Mouse (Mus musculus) left cerebral cortex, postnatal 4 days (tissue): ENCODE data around the gene AI182371. TPM values are rescaled to one million over a fixed set of nuclear protein-coding genes. Genes with fewer than 3 reads are reported as not detected.
A peak's percentile ranks its signal among the peaks of the same experiment; 100 is the strongest.

Experiments
- DNase-seq: peaks from one replicate; pipeline ENCODE4 v3.0.0-alpha.2; 2022
- intact Hi-C: fragments of 180-260 bp; cut with DNase I; formaldehyde crosslinking; loops from one replicate; pipeline ENCODE4 v1.15.1; 2025
- total RNA-seq, 2 experiments: library from RNA; stranded (reverse); gene quantifications; 2 replicates each; pipeline ENCODE4 v1.2.3; 2021

The AI182371 gene
- under 1 TPM in 1 of 2 experiments, not detected in 1; 0.48 TPM for total RNA-seq

DNA sequence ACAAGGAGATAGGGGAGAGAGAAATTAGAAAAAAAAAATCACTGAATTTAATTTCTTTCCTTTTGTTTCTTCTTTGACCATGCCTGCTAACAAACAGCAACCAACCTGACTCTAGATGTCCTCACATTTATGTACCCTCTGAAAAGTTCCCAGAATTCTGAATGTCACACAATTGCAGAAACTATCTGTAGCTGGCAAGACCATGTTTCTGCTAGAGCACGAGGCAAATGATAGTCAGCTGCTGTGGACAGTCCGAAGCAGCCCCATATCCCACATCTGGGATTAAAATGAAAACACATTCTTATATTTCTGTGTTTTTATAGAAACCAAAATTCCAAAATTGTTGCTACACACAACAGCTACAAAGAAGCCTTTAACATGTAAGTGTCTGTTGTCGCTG, at the start of gene AI182371:
Gene AI182371, minus strand, starts transcription at position 101 of the 400 bp plus-strand sequence.
- DNase-seq: no peak
- intact Hi-C loops: loop anchor here (10.0 kb wide), 2 partner anchors 187 to 227 kb away; partner anchors contain the start of genes Cutal, Phf19 and Psmd5

- intact Hi-C loops: no loop called here
- no peak for DNase-seq
Measured at GRCm38 (mm10) chr2:35148806-35149205, 47.5 kb upstream of the AI182371 start.

DNA sequence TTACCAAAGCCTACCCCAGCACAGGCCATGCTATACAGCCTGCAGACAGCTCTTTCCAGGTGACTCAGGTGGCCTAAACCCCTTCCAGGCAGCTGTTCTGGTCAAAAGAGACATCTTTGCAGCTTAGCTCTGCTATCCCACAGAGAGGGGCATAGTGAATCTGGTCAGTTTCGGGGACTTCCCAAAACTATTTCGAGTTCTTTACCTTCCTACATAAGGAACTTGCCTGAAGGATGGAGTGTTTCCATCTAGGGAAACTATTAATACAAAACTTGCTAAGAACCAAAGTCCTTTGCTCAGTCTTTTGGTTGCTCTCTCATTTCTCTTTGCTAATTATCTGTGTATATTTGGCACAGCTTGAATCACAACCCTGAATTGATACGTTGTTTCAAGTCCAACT, 40.3 kb upstream of the AI182371 start:
- DNase-seq: no peak
- intact Hi-C loops: no loop called here

DNA sequence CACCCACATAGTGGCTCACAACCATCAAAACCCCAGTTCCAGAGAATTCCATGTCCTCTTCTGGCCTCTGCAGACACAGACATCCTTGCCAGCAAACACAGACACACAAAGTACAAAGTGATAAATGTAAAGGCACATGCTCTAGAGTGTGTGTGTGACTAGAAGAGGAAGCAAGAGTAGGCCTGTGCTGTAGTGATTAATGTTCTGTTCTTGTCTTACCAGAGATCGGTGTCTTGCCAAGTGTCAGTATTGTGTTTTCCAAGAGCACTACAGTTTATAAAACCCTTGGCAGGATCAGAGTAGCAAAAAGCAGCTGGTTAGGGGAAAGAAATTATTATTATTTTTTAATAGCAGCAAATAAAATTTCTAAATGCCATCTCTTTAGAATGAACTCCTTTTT, 37.2 kb upstream of the AI182371 start:
- intact Hi-C loops: loop anchor here (10.0 kb wide), 1 partner anchor 284 kb away; no protein-coding TSS in a partner anchor
- DNase-seq: no peak

- intact Hi-C loops: loop anchor here (10.0 kb wide), 1 partner anchor 279 kb away; no protein-coding TSS in a partner anchor
- DNase-seq: no peak
Measured at GRCm38 (mm10) chr2:35133891-35134290, 32.5 kb upstream of the AI182371 start.

DNA sequence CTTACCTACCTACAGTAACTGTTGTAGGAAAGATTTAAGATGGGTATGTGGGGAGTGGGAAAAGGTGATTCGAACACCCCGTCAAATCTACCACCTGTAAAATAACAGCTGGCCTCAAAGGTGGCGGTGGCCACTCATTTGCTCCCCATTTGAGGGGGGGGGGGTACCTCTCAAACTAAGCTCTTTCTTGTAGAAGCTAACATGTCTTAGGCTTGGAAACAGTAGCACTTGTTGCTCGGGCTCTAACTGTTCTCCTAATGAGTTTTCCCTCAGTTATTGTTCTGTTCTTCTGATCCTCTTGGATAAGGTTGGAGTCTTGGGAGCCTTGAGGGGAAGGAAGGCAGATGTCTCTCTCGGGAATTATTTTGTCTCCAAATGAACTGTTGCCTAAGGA, 31.3 kb upstream of the AI182371 start:
- intact Hi-C loops: loop anchor here (10.0 kb wide), 1 partner anchor 278 kb away; no protein-coding TSS in a partner anchor
- DNase-seq: no peak

DNA sequence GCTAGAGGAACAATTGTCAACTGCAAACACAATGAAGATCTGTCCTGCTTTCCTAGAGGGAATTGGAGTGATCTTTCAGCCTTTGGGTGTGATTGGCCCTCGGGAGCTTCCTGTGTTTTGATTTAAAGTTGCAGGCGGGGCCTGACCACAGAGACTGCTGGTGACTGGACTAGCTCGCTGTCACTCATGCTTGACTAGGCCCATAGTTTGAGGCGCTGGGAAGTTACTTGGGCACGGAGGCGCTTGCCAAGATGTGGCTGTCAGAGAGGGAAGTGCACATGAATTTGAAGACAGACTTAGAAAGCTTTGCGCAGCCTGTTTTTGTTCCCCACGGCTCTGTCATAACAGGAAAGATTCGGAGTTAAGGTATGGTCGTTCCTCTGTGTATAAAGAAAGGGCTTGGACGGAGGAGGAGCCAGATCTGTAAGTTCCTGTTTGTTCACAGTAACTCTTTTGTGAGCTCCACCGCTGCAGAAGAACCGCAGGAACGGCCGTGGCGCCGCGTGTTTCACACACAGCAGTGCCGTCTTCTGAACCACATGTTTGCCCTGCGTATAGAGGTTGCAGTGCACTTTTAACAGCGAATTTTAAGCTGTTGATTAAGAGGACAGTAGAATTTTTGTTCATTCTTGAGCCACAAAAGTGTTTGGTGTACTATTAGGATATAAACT, 30.8 kb upstream of the AI182371 start:
- peak; percentile 92 for DNase-seq
- intact Hi-C loops: loop anchor here (10.0 kb wide), 1 partner anchor 277 kb away; no protein-coding TSS in a partner anchor

DNA sequence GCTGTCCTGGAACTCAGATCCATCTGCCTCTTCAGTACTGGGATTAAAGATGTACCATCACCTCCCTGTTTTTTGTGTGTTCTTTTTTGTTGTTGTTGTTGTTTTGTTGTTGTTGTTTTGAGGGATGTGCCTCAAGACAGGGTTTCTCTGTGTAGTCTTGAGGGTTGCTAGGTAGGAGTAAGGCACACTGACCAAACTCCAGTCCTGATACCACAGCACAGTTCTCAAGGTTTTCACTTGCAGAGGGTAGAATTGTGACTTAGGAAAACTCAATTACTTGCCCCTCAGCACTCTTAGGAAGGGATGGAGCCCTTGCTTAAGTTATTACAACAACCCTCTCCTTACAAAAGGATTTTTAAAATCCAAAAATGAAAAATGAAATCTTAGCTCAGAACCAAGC, 30.1 kb upstream of the AI182371 start:
- intact Hi-C loops: loop anchor here (10.0 kb wide), 1 partner anchor 277 kb away; no protein-coding TSS in a partner anchor
- no peak for DNase-seq

DNA sequence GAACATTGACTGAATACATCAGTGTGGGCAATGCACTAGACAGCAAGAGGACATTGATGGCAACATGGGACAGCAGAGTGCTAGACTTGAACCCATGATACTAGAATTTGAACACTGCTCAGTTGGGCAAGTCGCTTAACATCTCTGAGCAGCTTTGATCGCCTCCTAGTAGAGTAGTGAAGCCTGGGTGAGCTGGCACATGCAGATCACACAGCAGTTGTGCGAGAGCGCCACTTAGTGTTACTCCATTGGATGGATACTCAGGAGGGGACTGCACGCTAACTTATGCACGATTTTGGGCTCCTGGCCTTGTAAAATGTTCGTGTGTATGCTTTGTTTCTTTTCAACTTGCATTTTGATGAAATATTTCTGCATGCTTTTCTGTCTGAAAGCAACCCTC, 23.4 kb upstream of the AI182371 start:
- DNase-seq: peak; percentile 13
- intact Hi-C loops: no loop called here

DNA sequence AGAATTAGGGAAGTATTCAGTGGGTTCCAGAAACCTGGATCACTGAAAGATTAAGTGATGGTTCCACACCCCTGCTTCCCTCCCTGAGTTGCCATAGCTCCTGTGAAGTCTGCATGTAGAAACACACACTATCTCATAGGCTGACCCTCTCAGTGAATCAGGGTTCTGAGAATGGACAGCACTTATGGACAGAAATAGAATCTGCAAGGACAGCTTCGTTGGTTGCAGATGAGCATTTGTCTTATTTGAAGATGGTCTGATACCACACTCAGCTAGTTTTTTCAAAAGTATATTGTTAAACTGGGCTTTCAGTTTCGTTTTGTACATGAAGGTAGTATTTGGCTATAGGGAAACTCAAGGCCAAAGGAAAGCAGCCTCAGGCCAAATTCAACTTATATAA, 9.2 kb upstream of the AI182371 start:
- intact Hi-C loops: no loop called here

DNA sequence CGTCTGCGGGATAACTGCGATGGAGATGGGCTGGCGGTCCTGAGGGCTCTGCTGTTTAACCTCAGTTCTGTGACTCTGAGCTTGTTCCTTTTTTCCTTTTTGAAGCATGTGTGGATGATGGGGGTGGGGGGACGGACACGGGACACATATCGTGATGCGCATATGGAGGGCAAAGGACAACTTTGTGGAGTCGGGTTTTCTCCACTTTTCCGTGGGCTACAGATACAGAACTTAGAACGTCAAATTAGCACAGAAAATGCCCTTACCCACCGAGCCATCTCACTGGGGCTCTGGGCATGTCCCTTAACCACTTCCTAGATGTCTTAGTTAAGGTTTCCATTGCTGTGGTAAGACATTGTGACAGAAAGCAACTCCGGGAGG, 8.6 kb upstream of the AI182371 start:
- no peak for DNase-seq
- intact Hi-C loops: loop anchor here (10.0 kb wide), 2 partner anchors 195 to 235 kb away; partner anchors contain the start of genes Cutal, Phf19 and Psmd5

More for the DNA sequence above, 9.2 kb upstream of the AI182371 start:
- no peak for DNase-seq

DNA sequence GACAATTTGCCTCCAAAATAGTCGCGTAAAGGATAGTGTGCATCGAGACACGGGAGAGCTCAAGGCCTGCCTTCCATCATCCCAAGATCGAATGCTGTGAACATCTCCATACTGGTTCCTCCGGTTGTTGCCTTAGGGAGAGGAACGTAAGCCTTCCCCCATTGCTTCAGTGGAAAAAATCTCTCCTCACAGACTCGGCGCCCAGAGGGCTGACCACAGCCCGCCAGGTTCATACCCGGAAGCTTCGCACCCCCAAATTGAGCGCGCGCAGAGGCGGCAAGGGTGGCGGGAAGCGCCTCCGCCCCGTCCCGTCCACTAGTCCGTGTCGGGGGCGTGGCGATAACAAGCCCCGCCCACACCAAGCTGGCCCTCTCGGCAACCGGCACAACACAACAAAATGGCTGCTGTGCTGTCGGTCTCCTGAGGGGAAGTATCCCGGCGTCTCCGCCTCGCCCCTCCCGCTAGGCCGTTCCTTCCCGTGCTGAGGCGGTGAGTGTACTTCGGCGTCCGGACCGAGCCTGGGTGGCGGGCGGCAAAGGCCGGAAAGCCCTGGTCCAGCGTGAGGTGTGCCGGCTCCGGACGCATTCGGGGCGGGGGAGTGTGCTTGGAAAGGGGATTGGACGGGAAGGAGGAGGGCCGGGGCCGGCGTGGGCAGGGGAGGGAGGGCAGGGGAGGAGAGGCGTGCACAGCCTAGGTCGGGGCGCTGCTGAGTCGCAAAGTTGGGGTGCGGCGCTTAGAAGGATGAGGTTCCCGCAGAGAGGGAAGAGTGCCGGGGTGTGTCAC, 8.0 kb upstream of the AI182371 start, which contains the start of gene Cntrl:
Gene Cntrl, plus strand, starts transcription at position 352 of the 783 bp plus-strand sequence.
- intact Hi-C loops: loop anchor here (10.0 kb wide), 2 partner anchors 195 to 235 kb away; partner anchors contain the start of genes Cutal, Phf19 and Psmd5
- peak; percentile 96 for DNase-seq

DNA sequence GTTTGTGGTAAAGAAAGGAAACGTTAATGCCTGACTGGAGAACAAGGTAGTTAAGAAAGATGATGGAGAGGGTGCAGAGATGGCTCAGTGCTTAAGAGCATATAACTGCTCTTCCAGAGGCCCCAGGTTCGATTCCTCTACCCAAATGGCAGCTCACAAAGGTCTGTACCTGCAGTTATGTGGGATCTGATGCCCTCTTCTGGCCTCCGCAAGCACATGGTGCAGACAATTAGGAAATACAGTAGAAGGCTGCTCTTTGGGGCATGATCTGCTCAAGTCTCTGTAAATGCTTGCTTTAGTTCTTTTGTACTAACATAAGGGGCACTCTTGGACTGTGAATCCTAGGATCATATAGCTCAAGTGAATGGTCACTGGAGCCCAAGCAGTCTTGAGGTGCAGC, 7.4 kb upstream of the AI182371 start:
- peak; percentile 42 for DNase-seq
- intact Hi-C loops: loop anchor here (10.0 kb wide), 2 partner anchors 194 to 234 kb away; partner anchors contain the start of genes Cutal, Phf19 and Psmd5

DNA sequence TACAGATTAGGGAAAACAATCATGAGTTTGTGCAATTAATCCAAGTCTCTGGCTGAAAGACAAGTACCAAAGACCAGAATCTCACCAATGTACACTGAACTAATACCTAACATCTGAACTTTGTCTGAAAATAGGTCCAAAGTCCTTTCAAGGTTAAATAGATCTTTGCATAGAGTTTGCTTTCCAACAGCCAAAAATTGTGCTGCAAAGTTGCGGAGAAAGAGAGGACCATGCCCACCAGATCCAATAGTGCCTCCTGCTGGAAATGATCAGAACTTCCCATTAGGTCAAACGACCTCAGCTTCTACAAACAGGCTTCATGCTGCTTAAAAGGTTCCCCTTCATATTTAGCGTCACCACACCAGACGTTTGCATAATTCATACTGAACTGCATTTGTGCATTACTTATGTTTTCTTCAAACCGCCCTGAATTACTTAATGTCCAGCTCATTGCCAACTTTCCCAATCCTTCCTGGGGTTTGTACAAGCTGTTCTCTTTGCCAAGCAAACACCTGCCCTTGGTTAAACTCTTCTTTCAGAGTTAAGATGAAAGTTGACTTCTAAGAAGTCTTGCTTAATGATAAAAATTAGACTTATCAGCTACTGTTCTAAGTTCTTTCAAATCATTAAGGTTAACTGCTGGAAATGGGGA, 6.8 kb upstream of the AI182371 start:
- DNase-seq: no peak
- intact Hi-C loops: loop anchor here (10.0 kb wide), 2 partner anchors 193 to 233 kb away; partner anchors contain the start of genes Cutal, Phf19 and Psmd5

GRCm38 (mm10) chr2:35104843-35105242, 3.5 kb upstream of the AI182371 start:
- no peak for DNase-seq
- intact Hi-C loops: loop anchor here (10.0 kb wide), 2 partner anchors 190 to 230 kb away; partner anchors contain the start of genes Cutal, Phf19 and Psmd5

- no peak for DNase-seq
- intact Hi-C loops: loop anchor here (10.0 kb wide), 2 partner anchors 189 to 229 kb away; partner anchors contain the start of genes Cutal, Phf19 and Psmd5
Measured at GRCm38 (mm10) chr2:35103558-35103957, 2.2 kb upstream of the AI182371 start.

DNA sequence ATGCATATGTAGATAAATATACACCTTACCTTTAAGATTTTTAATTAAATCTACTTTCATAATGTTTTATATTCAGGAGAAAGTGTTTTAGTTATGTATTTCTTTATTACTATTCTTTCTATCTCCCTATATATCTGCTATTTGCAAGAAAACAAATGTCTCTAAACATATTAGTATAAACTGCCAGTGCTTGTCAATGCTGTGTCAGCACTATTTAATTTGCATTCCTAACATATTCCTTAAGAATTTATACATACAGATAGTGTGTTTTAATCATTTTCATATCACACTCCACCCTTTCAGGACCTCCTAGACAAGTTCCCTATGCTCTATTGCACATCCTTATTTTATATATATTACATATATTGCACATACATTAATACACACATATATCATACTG, 1.4 kb upstream of the AI182371 start:
- no peak for DNase-seq
- intact Hi-C loops: loop anchor here (10.0 kb wide), 2 partner anchors 188 to 228 kb away; partner anchors contain the start of genes Cutal, Phf19 and Psmd5

DNA sequence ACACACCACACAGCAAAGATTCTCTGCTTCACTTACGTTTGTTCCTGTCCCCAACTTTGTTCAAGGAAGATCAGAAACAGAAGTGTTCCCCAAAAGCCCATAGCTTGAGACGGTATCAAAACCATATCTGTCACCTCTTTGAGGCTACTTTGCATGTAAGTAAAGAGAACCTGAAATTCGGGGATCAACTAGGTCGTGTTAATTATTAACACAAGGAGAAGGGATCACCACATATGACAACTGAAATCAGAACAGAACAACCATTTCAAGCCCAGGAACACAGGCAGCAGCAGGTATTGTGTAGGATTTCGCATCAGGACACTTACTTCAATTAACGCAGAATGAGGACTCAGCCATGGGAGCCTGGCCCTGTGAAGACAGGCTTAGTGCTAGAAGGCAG, 814 bp downstream of the AI182371 start:
- DNase-seq: no peak
- intact Hi-C loops: loop anchor here (10.0 kb wide), 2 partner anchors 186 to 226 kb away; partner anchors contain the start of genes Cutal, Phf19 and Psmd5

- DNase-seq: no peak
- intact Hi-C loops: no loop called here
Measured at GRCm38 (mm10) chr2:35087418-35087817, 13.9 kb downstream of the AI182371 start.

GRCm38 (mm10) chr2:35079166-35079565, 22.2 kb downstream of the AI182371 start:
- intact Hi-C loops: no loop called here
- no peak for DNase-seq
